Mouse (Mus musculus): Measurements from ENCODE around the gene Lime1.

GRCm38 (mm10) chr2:181375787-181376186 lies 4.1 kb upstream of the Lime1 start:
- TF ChIP-seq CTCF (IDR thresholded peaks at IDR 0.05; ENCODE audit: extremely low read depth, insufficient read length, insufficient replicate concordance, low read depth, low read length) (no peak), POLR2A (IDR thresholded peaks at IDR 0.05; ENCODE audit: low read depth, low read length) (no peak)

All from small intestine, adult 2 months (tissue).